Mouse (Mus musculus) heart, adult 18-20 months (tissue): ENCODE data around the gene Flrt3. TPM values are rescaled to one million over a fixed set of nuclear protein-coding genes. Genes with fewer than 3 reads are reported as not detected.

Experiments
- DNase-seq, 2 experiments: peaks; one replicate each; pipeline ENCODE4 v3.0.0; 2021 to 2022; ENCODE audit warnings: mixed read lengths in 1 of 2
- long read RNA-seq, 2 experiments: library from polyadenylated mRNA; stranded (forward); transcript quantifications; one replicate each; pipeline ENCODE4 v2.0.0; 2021
- total RNA-seq, 2 experiments: library from RNA; stranded (reverse); gene quantifications; 2 replicates each; pipeline ENCODE4 v1.2.3; 2021

Flrt3 gene
- total RNA-seq = under 1 TPM; 0.07 to 0.59 TPM
- long read RNA-seq, experiment 1 = 0 reads
- long read RNA-seq, experiment 2 = 0 reads

- peak; percentile 75 to 76 for DNase-seq
Measured at GRCm38 (mm10) chr2:140670963-140671702, at the start of gene Flrt3. Gene Flrt3 (minus strand): TSS chr2:140671469.

GRCm38 (mm10) chr2:140717407-140717806, 46.1 kb upstream of the Flrt3 start:
- no peak for DNase-seq

- no peak for DNase-seq
Measured at GRCm38 (mm10) chr2:140715822-140716221, 44.6 kb upstream of the Flrt3 start.

GRCm38 (mm10) chr2:140707550-140707949, 36.3 kb upstream of the Flrt3 start:
- DNase-seq = no peak

- DNase-seq = no peak
Measured at GRCm38 (mm10) chr2:140705278-140705677, 34.0 kb upstream of the Flrt3 start.

GRCm38 (mm10) chr2:140704146-140704545, 32.9 kb upstream of the Flrt3 start:
- DNase-seq = no peak

- no peak for DNase-seq
Measured at GRCm38 (mm10) chr2:140703377-140703776, 32.1 kb upstream of the Flrt3 start.

GRCm38 (mm10) chr2:140698585-140698984, 27.3 kb upstream of the Flrt3 start:
- DNase-seq = no peak

- no peak for DNase-seq
Measured at GRCm38 (mm10) chr2:140693845-140694244, 22.6 kb upstream of the Flrt3 start.

GRCm38 (mm10) chr2:140692461-140692860, 21.2 kb upstream of the Flrt3 start:
- DNase-seq = no peak

- no peak for DNase-seq
Measured at GRCm38 (mm10) chr2:140691403-140691802, 20.1 kb upstream of the Flrt3 start.

- no peak for DNase-seq
Measured at GRCm38 (mm10) chr2:140690906-140691305, 19.6 kb upstream of the Flrt3 start.

GRCm38 (mm10) chr2:140676728-140677127, 5.5 kb upstream of the Flrt3 start:
- DNase-seq = no peak

- DNase-seq = no peak
Measured at GRCm38 (mm10) chr2:140673466-140673865, 2.2 kb upstream of the Flrt3 start.

GRCm38 (mm10) chr2:140670457-140670856, 812 bp downstream of the Flrt3 start:
- peak in 1 of 2 experiments; percentile 1 for DNase-seq

GRCm38 (mm10) chr2:140669786-140670185, 1.5 kb downstream of the Flrt3 start:
- no peak for DNase-seq

- no peak for DNase-seq
Measured at GRCm38 (mm10) chr2:140669081-140669480, 2.2 kb downstream of the Flrt3 start.

GRCm38 (mm10) chr2:140668311-140668710, 3.0 kb downstream of the Flrt3 start:
- peak; percentile 22 to 29 for DNase-seq

- no peak for DNase-seq
Measured at GRCm38 (mm10) chr2:140667261-140668047, 3.8 kb downstream of the Flrt3 start.

GRCm38 (mm10) chr2:140666846-140667245, 4.4 kb downstream of the Flrt3 start:
- DNase-seq = no peak

GRCm38 (mm10) chr2:140664381-140664780, 6.9 kb downstream of the Flrt3 start:
- DNase-seq = no peak

GRCm38 (mm10) chr2:140662673-140663072, 8.6 kb downstream of the Flrt3 start:
- no peak for DNase-seq

- no peak for DNase-seq
Measured at GRCm38 (mm10) chr2:140653978-140654377, 17.3 kb downstream of the Flrt3 start.
